Mouse (Mus musculus): ENCODE measurements around the gene Fbxl16.

DNA sequence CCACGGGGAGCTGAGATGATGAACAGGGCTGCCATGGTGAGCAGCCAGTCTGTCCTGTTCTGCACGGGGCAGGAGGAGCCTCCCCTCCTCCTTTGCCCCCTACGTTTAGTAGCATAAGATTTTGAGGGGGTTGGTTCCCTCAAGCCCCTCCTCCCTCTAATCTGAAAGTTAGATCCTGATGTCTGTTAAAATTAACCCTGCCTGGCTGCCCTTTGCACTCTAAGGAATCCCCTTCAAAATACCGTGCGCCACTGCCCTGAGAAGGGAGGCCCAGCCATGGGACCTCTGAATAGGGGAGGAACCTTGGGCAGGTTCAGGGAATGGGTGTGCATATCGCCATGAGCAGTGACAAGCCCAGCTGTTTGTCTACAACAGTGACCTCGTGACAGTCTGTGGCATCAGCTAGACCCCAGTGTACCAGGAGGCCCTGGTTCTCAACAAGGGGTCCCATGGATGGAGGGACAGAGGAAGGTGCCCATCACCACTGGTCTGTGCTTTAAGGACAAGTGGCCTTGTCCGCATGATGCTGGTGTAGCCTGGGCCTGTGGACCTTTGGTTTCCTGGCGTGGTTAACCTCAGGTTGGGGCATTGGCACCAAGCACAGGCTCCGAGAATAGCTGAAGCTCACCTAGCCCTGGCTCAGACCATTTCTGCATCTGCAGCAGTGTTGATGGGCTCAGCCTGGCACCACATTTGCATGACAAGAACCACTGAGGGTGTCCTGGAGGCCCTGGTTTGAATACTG, 33.4 kb upstream of the Fbxl16 start:
- TF ChIP-seq CTCF (IDR thresholded peaks at IDR 0.05; ENCODE audit: low read depth, low read length) (no peak), POLR2A (IDR thresholded peaks at IDR 0.05; ENCODE audit: insufficient read depth, low read length) (no peak)
